Mouse (Mus musculus): ENCODE data around the gene Krba1.

GRCm38 (mm10) chr6:48404071-48404470, 8.7 kb downstream of the Krba1 start:
- TF ChIP-seq CTCF (IDR thresholded peaks at IDR 0.05; ENCODE audit: borderline replicate concordance, insufficient read depth, low read length): no peak
- TF ChIP-seq POLR2A (IDR thresholded peaks at IDR 0.05; ENCODE audit: low read depth, low read length): no peak

Measured in embryonic fibroblast, embryonic 13.5 days (primary cell).